Mouse (Mus musculus): ENCODE measurements around the gene Chil1.

The Chil1 gene

DNA sequence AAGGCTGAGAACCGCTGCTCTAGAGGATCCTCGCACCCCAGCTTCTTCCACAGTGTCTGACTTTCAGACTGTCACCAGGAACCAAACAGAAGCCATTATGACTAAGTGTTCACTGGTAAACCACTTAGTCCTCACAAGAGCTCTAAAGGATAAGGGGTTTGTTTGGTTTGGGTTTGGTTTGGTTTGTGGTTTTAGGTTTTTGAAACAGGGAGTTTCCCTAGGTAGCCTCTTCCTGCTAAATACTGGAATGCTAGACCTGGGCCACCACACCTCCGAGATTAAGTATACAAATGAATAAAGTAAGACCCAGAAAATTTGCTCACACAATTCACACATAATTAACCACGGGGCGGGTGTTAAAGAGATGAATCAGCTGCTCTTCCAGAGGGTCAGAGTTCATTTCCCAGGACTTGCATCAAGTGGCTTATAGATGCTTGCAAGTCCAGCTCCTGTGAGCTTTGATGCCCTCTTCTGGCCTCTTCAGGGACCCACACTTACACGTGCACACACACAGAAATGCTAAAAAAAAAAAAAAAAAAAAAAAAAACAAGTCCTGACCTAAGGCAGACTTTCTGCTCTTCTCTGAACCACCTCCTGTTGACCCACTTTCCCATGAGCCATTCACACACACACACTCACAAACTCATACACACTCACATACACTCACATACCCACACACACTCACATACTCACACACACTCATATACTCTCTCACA is 19.3 kb upstream of the Chil1 start:
- Histone ChIP-seq H3K27me3 (ENCODE audit: control insufficient read depth, insufficient read depth, low read length, poor library complexity, severe bottlenecking) (no peaks in the 10 kb centered on the region), H3K36me3 (ENCODE audit: control insufficient read depth, insufficient read depth, low read length, poor library complexity, severe bottlenecking) (no peaks in the 10 kb centered on the region)
- no peak for DNase-seq (ENCODE audit: low read depth, low spot score)

DNA sequence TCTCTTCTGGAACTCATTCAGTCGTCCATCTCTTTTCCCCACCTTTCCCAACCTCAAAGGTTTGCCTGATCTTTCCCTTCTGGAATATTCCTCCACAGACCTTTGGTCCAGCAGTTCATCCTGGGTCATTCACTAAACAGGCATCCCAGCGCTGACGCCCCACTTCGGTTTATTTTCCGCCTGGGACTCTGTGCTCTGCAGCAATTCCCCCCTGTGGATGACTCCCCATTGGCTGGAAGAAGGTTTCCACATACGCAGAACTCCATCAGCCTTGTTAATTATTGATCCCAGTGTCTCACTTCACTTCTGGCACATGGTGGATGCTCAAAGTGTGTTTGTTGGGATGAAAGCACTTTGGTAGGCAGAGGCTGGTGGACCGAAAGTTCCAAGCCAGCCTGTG is 18.5 kb upstream of the Chil1 start:
- Histone ChIP-seq H3K27me3 (ENCODE audit: control insufficient read depth, insufficient read depth, low read length, poor library complexity, severe bottlenecking) (no peaks in the 10 kb centered on the region), H3K36me3 (ENCODE audit: control insufficient read depth, insufficient read depth, low read length, poor library complexity, severe bottlenecking) (no peaks in the 10 kb centered on the region)
- DNase-seq (ENCODE audit: low read depth, low spot score), result no peak

DNA sequence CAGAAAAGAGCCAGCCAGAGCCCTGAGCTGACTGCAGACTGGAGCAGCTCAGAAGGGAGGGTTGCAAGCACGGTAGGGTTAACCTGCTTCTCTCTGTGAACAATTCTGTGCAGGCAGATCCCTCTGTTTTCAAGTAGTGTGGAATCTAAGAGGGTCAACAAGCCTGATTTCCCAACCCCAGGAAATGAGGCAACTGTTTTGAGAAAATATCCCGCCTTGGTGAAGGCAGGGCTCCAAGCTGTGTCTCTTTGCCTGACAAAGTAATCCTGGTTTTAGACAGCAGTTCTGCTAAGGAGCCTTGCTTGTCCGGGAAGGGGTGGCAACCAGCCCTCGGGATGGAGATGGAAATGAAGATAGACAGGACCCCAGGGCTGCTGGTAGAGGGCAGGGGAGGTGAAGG is 17.5 kb upstream of the Chil1 start:
- H3K36me3 ChIP-seq (ENCODE audit: control insufficient read depth, insufficient read depth, low read length, poor library complexity, severe bottlenecking), result no peaks in the 10 kb centered on the region
- DNase-seq (ENCODE audit: low read depth, low spot score), result no peak
- H3K27me3 ChIP-seq (ENCODE audit: control insufficient read depth, insufficient read depth, low read length, poor library complexity, severe bottlenecking), result no peaks in the 10 kb centered on the region

DNA sequence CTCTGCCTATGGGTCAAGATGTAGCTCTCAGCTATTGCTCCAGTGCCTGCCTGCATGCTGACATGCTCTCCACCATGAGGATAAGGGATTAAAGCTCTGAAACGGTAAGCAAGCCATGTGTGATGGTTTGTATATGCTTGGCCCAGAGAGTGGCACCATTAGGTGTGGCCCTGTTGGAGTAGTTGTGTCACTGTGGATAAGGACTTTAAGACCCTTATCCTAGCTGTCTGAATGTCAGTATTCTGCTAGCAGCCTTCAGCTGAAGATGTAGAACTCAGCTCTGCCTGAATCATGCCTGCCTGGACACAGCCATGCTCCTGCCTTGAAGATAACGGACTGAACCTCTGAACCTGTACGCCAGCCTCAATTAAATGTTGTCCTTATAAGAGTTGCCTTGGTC is 15.4 kb upstream of the Chil1 start:
- no peak for DNase-seq (ENCODE audit: low read depth, low spot score)
- H3K36me3 ChIP-seq (ENCODE audit: control insufficient read depth, insufficient read depth, low read length, poor library complexity, severe bottlenecking), result no peaks in the 10 kb centered on the region
- H3K27me3 ChIP-seq (ENCODE audit: control insufficient read depth, insufficient read depth, low read length, poor library complexity, severe bottlenecking), result no peaks in the 10 kb centered on the region

DNA sequence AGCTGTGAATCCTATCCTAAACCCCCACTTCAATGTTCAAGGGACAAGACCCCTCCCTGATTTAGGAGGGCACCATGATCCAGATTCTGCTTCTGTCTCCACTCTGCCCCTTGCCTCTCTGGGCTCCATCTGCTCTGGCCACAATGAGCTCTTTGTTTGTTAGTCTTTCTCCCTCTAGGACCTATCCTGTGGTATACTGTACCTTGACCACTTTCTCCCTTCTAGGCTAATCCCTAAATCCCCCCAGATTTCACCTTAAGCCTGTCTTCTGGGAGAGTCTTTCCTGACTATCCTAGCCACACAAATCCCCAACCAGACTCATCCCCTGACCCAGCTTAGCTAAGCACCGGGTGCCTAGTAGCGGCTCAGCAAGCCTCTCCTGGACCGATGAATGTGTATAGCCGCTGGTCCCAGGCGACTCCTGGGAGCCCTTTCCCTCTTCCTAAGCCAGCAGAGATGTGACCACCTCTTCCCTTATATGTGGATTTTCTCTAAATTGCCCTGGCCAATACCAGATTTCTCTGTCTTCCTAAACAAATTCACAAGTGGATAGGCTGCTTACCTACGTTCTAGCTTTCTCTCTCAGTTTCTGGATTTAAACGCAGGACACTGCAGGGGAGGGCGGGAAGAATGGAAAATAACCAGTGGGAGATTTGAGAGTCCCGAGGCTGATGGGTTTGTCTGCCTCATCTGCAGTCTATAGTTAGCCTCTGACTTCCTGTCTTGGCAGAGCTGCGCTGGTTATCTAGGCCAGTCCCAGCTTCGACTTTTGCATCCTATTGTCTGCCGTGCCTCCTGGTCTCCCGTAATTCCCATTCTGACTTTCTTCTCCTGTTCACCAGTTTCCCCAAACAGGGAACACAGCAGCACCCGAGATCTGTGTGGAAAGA is 14.3 kb upstream of the Chil1 start:
- DNase-seq (ENCODE audit: low read depth, low spot score), result no peak
- Histone ChIP-seq H3K36me3 (ENCODE audit: control insufficient read depth, insufficient read depth, low read length, poor library complexity, severe bottlenecking) (no peaks in the 10 kb centered on the region), H3K27me3 (ENCODE audit: control insufficient read depth, insufficient read depth, low read length, poor library complexity, severe bottlenecking) (no peaks in the 10 kb centered on the region)

DNA sequence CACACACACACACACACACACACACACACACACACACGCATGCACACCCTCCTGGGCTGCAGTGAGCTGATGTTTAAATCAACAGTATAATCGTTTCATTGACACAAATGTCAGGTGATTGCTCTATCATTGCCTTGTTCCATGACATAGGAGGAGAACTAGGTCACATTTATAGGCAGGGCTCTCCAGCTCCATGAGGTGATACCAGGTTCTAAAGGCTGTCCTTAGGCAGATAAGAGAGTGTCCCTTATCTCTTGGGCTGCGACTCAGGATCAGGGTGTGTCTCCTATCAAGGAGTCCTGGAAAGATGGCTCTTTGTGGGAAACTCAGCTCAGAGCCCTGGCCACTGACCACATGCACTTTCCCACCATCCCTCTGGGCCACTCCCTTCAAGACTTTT is 13.4 kb upstream of the Chil1 start:
- DNase-seq (ENCODE audit: low read depth, low spot score), result no peak
- H3K27me3 ChIP-seq (ENCODE audit: control insufficient read depth, insufficient read depth, low read length, poor library complexity, severe bottlenecking), result no peaks in the 10 kb centered on the region
- H3K36me3 ChIP-seq (ENCODE audit: control insufficient read depth, insufficient read depth, low read length, poor library complexity, severe bottlenecking), result no peaks in the 10 kb centered on the region

DNA sequence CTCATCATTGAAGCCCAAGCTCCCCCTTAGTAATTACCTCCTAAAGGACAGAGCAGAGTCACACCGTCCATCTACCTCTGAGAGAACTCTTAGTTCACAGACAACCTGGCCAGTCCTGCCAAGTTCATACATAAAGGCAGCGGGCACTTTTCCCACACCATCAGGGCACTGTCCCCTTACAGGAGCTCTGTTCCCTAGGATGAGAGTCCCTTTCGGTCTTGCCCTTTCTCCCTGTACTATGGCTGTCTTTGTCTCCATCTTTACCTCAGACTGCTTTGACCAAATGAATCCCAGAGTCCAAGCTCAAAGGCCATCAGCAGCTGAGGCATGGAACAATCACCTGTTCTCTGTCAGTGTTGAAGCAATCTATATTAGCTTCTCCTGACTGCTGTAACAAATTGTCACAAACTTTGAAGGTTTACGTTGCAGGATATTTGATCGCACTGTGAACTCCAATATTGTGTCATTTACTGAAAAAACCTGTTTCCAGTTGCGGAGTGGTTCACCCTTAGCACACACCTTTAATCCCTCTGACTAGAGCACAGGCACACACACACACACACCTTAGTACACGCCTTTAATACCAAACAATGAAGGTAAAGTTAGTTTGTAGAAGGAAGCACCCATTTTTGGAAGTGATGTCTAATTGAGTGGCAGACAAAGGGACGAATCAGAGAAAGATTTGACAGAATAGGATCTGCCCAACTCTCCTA is 12.8 kb upstream of the Chil1 start:
- Histone ChIP-seq H3K27me3 (ENCODE audit: control insufficient read depth, insufficient read depth, low read length, poor library complexity, severe bottlenecking) (no peaks in the 10 kb centered on the region), H3K36me3 (ENCODE audit: control insufficient read depth, insufficient read depth, low read length, poor library complexity, severe bottlenecking) (no peaks in the 10 kb centered on the region)
- no peak for DNase-seq (ENCODE audit: low read depth, low spot score)

DNA sequence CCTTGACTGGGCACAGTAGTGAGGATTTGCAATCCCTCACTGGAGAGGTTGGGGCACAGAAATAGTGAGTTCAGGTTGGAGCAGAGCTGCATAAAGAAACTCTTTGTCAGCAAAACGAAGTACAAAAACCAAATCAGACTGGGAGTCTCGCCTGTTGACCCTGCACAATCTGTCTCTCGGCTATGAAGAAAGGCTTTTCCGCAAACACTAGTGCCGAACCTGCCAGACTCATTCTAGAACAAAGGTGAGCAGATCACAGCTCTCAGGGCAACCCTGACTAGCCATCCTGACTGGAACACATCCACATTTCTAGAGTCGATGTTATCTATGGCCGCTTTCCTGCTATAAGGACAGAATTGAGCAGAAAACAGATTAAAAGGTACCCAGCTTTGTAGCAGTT is 8.9 kb upstream of the Chil1 start:
- no peak for DNase-seq (ENCODE audit: low read depth, low spot score)
- Histone ChIP-seq H3K27me3 (ENCODE audit: control insufficient read depth, insufficient read depth, low read length, poor library complexity, severe bottlenecking) (no peaks in the 10 kb centered on the region), H3K36me3 (ENCODE audit: control insufficient read depth, insufficient read depth, low read length, poor library complexity, severe bottlenecking) (no peaks in the 10 kb centered on the region)

DNA sequence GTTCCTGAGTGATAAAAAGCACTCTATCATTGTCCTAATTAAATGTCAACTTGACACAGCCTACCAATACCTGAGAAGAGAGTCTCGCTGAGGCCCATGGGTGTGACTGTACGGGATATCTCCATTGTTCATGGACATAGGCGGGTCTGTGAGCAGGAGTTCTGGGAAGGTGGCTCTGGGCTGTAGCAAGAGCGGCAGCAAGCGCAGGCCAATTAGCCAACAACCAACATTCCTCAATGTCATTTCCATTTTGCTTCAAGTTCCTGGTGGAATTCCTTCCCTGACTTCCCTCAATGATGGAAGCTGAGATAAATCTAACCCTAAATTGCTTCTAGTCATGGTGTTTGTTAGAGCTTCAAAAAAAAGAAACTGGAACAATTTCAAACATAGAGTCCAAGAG is 4.0 kb upstream of the Chil1 start:
- no peaks in the 10 kb centered on the region for H3K36me3 ChIP-seq (ENCODE audit: control insufficient read depth, insufficient read depth, low read length, poor library complexity, severe bottlenecking)
- DNase-seq (ENCODE audit: low read depth, low spot score), result no peak
- no peaks in the 10 kb centered on the region for H3K27me3 ChIP-seq (ENCODE audit: control insufficient read depth, insufficient read depth, low read length, poor library complexity, severe bottlenecking)

DNA sequence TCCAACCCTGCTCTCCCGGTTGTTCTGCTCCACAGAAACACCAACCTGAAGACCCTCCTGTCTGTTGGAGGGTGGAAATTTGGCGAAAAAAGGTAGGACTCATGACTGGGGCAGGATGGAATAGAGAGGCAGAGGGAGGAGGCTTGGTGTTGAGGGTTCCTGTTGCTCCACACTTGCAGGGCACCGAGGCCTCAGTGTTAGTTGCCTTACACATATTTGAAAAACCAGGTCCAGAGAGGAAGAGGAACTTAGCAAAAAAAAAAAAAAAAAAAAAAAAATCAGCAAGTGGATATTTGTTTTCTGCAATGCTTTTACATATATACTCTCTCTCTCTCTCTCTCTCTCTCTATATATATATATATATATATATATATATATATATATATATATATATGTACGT is 2.1 kb downstream of the Chil1 start:
- no peak for DNase-seq (ENCODE audit: low read depth, low spot score)
- H3K27me3 ChIP-seq (ENCODE audit: control insufficient read depth, insufficient read depth, low read length, poor library complexity, severe bottlenecking), result no peaks in the 10 kb centered on the region
- H3K36me3 ChIP-seq (ENCODE audit: control insufficient read depth, insufficient read depth, low read length, poor library complexity, severe bottlenecking), result no peaks in the 10 kb centered on the region

DNA sequence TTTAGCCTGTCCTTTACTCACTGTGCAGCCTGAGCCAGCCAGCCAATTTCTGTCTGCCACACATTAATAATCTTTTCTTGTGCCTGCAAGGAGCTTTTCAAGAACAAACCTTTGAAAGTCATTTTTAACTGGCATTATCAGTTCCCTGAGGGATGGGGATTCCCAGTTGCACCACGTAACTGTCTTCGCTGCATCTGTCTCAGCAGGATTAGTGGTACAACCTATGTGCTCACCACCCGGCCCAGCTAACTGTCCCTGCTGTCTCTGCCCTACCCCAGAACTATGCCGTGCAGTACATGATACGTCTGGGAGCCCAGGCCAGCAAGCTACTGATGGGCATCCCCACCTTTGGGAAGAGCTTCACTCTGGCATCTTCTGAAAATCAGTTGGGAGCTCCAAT is 6.2 kb downstream of the Chil1 start:
- no peaks in the 10 kb centered on the region for H3K27me3 ChIP-seq (ENCODE audit: control insufficient read depth, insufficient read depth, low read length, poor library complexity, severe bottlenecking)
- no peak for DNase-seq (ENCODE audit: low read depth, low spot score)
- no peaks in the 10 kb centered on the region for H3K36me3 ChIP-seq (ENCODE audit: control insufficient read depth, insufficient read depth, low read length, poor library complexity, severe bottlenecking)

DNA sequence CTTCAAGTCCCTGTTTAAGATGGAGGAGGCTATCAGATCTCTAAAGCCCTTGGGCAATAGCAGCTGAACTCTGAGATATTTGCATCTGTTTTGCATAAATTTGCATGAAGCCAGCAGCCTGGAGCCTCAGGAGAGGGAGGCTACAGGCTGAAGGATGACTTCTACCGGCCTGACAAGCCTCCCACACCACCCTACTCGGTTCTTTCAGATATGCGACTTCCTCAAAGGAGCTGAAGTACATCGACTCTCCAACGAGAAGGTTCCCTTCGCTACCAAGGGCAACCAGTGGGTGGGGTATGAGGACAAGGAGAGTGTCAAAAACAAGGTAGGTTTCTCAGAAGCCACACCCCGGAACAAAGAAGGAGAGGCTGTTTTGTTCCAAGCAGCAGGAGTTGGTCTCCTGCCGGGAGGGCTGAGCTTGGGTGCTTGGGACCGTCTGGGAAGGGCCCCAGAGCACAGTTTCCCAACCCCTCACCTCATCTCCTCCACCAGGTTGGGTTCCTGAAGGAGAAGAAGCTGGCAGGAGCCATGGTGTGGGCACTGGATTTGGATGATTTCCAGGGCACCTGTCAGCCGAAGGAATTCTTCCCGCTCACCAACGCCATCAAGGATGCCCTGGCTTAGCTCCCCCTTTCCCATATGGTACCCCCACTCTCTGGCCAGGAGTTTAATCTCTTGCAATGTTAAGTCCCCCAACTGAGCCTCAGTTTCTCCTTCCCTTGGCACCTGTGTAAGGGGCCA is 7.2 kb downstream of the Chil1 start:
- DNase-seq (ENCODE audit: low read depth, low spot score), result peak; percentile 47
- no peaks in the 10 kb centered on the region for H3K36me3 ChIP-seq (ENCODE audit: control insufficient read depth, insufficient read depth, low read length, poor library complexity, severe bottlenecking)
- H3K27me3 ChIP-seq (ENCODE audit: control insufficient read depth, insufficient read depth, low read length, poor library complexity, severe bottlenecking), result no peaks in the 10 kb centered on the region

DNA sequence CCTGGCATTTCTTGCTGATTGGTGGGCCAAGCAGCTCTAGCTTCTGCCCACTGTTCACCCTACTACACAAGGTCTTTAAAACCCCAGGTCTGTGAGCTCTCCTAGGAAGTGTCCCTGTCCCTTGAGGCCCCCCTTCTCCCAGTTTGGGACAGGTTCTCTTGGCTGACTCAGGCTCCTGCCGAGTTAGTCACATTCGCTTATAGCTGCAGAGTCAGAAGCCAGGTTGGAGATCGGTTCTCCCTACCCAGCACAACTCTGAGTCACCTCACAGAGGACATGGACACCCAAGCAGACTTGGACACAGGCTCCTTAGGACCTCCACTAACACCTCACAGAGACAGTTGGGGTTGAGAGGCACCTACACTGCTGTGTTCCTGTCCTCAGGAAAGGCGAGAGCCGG is 9.2 kb downstream of the Chil1 start:
- H3K27me3 ChIP-seq (ENCODE audit: control insufficient read depth, insufficient read depth, low read length, poor library complexity, severe bottlenecking), result no peaks in the 10 kb centered on the region
- DNase-seq (ENCODE audit: low read depth, low spot score), result no peak
- no peaks in the 10 kb centered on the region for H3K36me3 ChIP-seq (ENCODE audit: control insufficient read depth, insufficient read depth, low read length, poor library complexity, severe bottlenecking)

DNA sequence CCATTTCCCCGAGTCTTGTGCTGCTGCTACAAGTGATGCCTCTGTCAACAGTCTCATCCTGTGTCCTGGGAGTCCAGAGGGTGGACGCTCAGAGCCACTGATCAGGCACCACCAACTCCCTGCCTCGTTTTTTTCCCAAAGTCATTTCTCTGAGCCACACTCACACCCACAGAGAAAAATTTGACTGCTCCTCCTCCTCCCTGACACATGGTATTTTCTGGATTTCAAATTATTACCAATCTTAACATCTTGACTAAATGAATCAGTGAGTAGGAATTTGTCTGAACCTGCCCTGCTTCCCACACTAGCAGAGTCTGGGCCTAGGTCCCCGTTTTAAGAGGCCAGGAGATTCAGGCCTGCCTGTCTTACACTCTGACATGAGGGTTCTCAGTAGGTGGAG is 10.0 kb downstream of the Chil1 start:
- no peaks in the 10 kb centered on the region for H3K27me3 ChIP-seq (ENCODE audit: control insufficient read depth, insufficient read depth, low read length, poor library complexity, severe bottlenecking)
- H3K36me3 ChIP-seq (ENCODE audit: control insufficient read depth, insufficient read depth, low read length, poor library complexity, severe bottlenecking), result no peaks in the 10 kb centered on the region
- DNase-seq (ENCODE audit: low read depth, low spot score), result no peak
